Mouse (Mus musculus) kidney, postnatal 25 days (tissue): ENCODE measurements around the gene Zmynd8.

Experiments used
- DNase-seq, 2 experiments: peaks; one replicate each; pipeline ENCODE4 v3.0.0; 2021; ENCODE audit warnings: mixed read lengths in 2 of 2

The Zmynd8 gene

DNA sequence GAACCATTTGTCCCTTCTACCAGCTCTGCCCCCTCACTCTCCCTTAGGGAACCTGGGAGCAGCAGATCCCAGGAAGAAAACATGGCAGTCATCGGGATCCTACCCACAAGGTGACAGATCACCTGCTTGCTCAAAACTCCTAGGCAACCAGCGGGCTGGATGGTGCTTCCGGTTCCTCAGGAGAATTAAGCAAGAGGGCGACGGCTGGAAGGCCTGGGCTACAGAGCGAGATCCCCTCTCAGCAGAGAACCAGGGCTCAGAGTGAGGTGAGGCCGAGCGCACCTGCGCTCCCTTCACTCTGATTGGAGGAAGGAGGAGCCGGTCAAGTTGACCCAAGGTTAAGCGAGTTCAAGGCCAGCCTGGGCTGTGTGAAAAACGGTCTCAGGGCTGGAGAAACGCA is 2.6 kb downstream of the Zmynd8 start:
- no peak for DNase-seq

DNA sequence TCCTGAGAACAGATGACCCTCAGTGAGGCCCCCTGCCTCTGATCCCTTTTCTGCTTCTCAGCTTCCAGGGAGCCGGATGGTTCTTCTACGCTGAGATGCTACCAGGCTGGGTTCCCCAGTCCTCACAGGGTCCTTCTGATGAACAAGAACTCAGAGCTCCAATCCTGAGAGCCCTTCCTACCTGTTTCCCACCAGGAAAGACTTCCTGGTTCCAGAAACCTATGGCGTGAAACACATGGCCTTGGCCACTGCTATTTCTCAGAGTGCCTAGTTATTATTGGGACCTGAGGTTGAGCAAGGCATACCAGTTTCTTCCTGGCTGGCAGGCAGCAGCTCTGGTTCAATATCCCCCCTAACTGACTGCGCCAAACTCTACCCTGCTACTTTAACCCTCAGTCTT is 3.1 kb downstream of the Zmynd8 start:
- no peak for DNase-seq

DNA sequence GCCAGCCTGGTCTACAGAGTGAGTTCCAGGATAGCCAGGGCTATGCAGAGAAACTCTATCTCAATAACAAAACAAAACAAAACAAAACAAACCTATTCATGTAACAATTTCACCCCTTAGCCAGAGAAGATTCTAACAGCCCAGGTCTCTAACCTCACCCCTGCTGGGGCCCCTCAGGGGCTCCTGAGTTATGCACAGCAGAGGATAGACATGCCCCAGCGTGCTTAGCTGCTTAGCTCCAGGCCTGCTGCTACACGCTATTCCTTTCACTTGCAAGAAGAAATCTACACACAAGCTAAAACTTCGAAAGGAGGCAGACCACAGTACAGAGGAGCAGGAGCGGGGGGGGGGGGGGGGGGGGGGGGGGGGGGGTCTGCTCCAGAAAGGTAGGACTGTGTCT is 4.3 kb downstream of the Zmynd8 start:
- DNase-seq: no peak

DNA sequence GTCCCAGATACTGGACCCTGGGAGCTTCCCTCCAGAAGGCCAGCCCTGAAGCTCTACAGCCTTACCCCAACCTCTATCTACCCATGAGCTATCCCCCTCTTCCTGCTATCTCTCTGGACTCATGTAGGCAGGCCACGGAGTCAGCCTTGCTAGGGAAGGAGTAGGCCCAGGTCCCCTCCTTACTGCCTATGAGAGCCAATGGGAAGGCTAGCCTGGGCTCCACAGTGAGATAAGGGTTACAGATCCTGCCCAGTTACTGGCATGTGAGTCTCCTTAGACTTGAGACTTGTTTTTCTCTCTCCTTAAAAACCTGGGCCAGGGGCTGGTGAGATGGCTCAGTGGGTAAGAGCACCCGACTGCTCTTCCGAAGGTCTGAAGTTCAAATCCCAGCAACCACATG is 5.6 kb downstream of the Zmynd8 start:
- no peak for DNase-seq

DNA sequence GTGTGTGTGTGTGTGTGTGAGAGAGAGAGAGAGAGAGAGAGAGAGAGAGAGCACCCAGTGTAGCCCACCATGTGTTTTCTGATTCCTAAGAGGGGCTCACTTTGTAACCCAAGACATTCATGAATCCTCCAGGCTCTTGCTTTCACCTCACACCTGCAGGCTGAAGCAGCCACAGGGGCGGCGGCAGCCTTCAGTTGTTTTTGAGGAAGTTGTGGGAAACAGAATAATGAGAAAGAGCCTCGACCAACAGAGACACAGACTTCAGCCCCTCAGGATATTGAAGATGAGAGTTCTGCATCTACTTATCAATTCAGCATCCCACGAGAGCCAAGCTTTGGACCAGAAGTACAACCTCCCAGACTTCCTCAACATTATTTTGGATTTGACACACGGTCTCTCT is 6.2 kb downstream of the Zmynd8 start:
- DNase-seq: no peak

DNA sequence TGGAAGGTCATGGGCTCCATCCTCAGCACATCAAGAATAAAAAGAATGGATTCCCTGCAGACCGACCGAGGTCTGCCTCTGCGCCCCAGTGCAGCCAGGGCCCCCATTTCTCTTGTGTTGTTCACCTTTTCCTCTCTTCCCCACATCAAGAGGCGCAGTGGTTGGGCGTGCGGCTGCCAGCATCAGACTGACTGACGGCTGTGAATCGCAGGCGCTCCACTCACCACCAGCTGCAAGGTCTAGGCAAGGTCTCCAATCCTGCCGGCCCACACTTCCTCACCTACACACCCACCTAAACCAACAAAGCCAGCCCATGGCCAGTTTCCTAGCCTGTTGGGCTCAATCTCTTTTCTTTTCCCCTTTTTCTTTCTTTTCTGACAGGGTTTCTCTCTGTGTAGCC is 8.4 kb downstream of the Zmynd8 start:
- DNase-seq: no peak

DNA sequence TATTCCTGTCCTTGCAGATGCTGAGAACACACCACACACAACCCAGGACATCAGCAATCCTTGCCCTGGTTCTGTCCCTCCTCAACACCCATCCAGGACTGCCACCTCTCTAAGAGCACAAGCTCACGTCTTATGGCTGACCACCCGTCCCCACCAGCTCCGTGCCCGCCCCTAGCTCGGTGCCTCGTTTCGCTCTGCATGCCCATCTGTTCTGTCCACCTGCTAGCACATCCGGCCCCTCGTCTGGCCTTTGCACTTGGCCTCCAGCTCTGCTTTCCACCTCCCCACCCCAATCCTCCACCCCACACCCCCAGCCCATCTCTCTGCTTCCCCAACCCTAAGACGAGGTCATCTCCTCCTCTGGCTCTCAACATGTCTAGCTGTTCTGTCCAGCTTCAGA is 8.9 kb downstream of the Zmynd8 start:
- no peak for DNase-seq

DNA sequence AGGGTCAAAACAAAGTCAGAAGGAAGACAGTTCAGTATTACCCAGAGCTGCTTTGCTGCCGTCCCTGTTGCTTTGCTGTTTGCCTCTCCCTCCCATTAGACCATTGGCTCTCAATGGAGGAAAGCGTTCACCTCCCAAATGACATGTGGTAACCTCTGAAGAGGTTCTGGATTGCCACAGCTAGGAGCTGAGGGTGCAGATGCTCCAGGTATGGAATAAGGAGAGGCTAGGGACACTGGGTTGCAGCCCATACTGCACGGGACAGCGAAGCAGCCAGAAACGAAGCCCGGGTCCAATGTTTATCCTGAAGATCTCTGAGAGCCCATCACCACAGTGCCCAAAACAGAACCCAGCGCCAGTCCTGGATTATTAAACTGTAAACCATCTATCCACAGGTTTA is 9.6 kb downstream of the Zmynd8 start:
- no peak for DNase-seq

DNA sequence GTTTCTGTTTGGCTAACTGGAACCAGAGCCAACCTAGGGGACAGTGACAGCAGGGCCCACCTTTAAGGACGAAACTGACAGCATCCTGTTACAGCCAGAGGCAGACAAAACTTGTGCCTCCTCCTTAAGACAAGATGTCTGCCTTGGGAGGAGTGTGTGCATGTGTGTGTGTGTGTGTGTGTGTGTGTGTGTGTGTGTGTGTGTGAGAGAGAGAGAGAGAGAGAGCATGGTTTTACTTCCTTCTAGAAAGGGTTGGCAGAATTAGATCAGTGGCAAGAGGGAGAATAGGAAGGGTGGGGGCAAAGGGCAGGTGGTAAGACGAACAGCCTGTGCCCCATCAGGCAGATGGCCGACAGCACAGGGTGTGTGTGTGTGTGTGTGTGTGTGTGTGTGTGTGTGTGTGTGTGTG is 10.0 kb downstream of the Zmynd8 start:
- DNase-seq: peak; percentile 43 to 65

DNA sequence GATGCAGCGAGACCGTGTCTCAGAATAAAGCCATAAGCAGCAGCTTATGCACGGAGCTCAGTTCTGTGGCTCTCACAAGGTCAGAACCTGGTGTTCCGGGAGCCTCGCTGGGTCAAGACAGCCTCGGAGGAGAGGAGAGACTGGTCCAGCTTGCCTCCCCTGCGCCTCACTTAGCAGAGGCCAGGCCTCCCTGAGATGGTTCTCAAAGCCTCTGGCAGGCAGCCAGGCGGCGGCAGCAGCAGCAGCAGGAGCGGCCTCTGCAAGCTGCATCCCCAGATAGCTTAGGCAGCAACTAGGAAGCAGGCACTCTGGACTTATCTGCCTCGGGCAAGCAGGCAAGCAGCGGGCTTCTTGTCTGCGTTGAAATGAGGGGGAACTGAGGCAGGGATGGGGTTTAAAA is 10.4 kb downstream of the Zmynd8 start:
- peak; percentile 91 to 94 for DNase-seq

DNA sequence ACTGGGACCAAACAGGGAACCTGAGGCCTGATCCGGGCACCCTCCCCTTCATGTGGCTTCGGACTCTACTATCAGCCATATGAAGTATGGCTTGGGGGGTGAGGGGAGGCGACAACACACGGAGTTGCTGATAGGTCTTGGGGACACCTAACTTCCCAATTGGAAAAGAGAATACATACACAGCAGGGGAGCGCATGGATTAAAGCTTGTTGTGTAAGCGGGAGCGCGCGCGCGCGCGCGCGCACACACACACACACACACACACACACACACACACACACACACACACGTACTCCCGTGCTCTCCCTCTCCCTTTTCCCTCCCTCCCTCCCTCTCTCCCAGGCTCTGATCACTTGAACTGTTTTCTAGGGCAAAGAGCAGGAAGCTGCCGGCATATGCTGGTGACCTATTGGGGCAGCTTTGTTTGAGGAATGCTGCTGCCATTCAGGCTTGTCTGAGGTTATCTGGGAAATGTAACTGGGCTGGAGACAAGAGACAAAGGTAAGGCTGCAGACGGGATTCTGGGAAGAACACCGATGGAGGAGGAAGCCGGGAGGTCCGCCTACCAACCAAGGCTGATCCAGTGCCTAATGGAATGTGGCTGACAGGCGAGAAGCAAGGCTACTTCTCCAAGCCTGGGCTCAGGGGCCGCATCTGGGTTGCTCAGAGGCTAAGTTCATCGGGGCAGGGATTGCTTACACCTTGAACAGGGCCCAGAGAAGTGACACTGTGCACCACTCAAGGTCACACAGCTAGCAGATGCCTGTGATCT is 11.8 kb downstream of the Zmynd8 start:
- DNase-seq: peak; percentile 64 to 85

DNA sequence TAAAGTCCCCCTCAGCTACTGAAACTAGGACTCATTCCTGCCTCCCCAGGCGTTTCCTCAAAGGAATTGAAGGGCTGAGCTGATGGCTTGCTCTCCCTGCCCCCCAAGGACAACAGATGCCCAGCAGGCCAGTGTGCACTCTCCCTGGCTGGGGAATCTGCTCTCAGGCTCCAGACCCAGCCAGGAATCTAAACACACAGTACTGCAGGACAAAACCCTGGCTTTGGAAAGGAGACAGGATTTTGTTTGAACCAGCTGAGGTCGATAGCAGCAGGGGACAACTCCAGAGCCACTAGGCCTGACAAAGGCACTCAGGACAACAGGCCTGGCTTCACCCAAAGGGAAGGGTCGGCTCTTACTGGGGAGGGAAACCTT is 12.3 kb downstream of the Zmynd8 start:
- peak; percentile 62 to 84 for DNase-seq

DNA sequence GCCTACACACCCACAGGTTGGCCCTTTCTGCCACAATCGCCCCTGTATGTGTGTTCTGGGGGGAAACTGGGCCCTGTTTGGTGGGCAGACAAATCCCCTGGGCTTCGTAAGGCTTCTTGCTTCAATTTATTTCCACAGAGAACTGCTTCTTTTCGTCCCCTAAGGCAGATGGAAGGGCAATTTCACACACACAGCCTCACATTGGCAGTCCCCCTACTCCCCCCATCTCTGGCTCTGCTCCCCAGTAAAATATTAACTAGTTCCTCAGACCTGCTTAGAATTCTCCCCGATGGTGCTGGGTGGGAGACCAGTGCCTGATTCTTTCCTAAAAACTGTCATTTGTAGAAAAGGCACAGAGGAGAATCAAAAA is 12.9 kb downstream of the Zmynd8 start:
- DNase-seq: peak; percentile 63 to 73

DNA sequence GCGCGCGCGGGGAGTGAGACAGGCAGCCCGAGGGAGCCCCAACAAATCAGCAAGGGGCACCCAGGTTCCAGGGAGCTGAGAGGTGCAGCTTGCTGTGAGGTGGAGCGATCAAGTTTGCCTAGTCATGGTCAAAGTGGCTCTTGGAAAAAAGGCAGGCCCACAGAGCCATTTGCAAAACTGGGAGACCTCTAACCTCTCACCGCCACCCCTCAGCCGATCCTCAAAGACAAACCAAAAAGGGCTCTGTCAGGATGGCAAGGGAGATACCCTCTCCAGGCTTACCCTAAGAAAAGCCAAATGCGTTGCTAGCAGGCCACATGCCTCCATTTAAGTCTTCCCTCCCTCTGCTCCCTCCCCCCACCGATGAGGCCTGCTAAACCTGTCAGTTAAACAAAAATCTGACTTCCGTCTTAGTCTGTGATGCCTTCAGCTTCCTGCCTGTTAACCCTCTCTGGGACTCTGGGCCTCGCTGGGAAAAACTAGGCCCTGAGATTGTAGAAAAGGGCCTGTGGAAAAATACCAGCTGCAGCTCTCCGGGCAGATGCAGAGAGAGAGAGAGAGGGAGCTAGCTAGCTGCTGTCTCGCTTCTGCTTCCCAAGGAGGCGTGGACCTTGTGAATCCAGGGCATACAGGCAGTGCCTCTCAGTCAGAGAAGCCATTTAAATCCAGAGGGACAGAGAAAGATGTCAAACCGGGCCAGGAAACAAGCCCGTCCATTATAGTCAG is 13.4 kb downstream of the Zmynd8 start:
- DNase-seq: peak; percentile 78 to 88

DNA sequence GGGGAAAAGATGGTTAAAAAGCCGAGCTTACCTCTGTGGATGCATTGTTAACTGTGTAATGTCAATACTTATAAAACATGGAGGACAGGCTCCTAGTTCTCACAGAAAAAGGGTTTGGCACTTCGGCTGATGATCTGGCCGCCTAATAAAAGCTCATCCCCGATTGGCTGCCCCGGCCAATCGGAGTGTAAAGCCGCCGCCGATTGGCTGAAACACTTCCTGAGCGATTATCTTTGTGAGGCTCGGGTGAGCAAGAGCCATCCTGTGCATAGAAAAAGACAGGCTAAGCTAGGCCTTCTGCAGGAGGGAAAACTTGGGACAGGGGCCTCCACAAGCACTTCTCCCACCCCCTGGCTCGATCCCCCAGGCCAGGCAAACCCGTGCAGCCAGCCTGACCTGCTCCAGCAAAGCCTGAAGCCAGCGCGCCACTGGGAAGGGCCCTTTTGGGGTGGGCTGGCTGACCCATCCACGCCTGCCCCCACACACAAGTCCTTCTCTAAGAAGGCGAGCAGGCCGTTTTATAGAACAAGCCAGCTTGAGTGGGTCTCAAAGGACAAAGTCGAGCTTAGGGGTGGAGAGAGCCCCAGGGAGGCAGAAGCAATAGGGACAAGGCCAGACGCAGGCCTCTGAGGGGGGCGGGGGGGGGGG is 14.1 kb downstream of the Zmynd8 start:
- peak; percentile 91 to 96 for DNase-seq

DNA sequence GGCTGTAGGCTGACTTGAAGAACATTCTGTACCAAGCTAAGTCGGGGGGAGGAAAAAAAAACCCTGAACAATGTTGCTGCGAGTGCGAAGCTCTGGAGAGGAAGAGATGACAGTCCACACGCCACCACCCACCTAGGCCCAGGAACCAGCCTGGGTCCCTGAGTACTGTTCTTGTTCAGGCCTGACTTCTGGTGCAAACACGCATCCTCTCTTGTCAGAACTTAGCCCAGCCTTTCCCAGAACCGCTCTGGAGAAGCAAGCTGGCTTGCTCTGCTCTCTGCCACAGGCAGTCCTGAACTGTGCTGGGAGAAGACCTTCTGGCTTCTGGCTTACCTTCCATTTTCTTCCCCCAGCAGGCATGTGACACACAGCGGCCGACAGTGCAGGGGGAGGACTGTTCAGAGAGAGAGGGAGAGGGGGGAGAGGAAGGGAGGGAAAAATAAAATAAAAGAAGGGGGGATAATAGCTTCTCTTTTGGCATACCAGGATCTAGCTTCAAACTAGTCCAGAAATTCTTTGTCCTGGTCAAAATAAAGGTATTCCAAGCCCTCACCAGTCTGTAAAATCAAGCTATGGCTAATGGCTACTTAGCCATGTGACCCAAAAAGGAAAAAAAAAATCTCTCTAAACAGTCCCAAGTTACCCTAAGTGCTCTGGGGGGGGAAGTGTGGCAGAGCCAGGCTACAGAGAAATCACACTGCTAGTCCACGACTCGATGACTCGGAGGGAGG is 14.8 kb downstream of the Zmynd8 start:
- DNase-seq: peak; percentile 48 to 83

DNA sequence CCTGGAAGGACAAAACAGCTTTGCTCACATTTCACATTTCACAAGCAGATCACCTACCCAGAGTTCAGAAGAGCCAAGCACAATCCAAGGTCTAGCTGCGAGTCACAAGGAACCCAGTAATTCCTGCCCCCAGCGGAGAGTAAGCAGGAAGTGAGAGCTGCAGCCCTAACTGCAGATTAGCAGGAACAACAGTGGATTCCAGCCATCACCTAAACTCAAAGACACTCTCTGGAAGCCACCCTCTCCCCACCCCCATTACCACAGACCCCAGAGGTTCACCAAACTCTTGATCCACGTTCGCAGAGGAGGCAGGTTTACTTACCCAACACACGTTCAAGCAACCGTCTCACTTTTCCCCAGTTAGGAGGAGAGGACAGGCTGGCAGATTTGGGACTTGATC is 15.8 kb downstream of the Zmynd8 start:
- peak; percentile 60 to 79 for DNase-seq

DNA sequence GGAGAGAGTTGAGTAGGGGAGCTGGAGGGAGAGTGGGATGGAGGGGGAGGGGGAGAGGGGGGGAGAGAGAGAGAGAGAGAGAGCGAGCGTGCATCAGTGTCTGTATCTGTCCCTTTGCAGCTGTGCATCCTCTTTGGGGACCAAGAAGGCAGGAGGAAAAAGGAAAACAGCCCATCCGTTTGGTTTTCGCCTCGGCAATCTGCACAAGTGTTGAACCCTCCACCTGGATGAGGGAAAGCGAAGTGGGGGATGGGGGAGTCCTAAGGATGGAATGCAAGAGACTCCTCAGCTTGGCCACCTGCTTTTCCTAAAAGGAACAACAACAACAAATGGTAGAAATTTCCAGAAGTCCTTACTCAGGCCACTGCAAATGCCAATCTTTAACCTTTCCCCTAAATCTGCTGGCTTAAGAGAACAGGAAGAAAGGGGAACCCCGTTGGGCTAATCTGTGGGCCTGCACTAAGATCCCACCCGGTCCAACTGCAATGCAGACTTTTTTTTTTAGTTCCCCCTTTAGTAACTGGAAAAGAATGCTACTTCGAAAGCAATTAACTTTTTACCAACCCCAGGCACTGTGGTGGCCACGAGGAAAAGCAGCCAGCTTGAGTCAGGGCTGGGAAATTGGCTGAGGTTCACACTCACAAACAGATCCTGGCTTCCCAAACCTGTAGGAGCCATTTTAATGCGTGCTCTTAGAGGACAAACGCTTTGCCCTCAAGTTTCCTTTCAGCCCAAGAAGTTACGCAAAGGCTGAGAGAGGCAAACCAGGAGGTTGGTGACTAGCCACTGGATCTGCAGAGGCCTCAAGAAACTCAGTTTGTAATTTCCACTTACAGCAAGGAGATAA is 17.0 kb downstream of the Zmynd8 start:
- peak; percentile 63 to 71 for DNase-seq

DNA sequence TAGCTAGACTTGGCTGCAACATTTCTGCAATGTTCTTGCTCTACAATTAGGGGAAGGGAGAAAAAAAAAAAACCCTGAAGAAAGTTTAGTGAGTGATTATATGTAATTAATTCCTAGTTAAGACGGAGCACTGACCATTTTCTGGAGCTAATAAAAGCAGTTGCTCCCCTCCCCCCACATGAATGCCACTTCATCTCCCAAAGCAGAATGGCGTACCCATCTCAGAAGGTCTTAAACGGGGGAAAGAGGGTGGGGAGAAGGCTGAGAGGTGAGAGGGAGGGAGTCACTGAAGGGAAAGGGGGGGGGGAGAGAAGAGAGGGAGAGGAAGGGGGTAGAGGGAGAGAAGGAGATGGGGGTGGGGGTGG is 17.6 kb downstream of the Zmynd8 start:
- DNase-seq: peak; percentile 54 to 60

DNA sequence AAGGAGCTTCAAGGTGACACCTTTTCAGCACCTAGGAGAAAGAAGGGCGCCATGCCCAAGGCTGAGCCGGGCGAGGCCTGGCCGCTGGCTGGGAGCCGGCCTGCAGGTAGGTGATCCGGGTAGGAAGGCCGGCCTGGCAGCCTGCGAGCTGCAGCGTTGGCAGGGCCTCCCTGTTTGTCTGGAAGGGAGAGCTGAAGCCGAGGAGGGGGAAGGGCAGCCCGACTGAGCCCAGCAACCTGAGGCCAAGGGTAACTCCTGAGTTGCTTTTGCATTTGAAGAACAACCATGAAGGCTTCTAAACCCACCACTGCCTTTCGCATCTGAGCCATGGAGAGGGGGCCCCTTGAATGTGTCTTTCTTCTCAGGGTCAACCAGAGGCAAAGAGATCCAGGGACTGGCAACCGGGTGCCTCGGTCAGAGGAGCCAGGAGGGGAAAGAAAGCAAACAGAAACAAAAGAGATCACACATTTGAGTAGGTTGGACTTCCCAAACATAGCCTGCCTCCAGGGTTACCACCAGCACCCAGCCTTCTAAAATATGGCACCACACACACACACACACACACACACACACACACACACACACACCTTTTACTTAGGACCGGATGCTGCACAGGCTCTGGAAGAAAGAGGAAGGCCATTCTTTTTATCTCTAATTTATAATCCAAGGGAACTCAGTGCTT is 18.2 kb downstream of the Zmynd8 start:
- DNase-seq: peak; percentile 93 to 96

DNA sequence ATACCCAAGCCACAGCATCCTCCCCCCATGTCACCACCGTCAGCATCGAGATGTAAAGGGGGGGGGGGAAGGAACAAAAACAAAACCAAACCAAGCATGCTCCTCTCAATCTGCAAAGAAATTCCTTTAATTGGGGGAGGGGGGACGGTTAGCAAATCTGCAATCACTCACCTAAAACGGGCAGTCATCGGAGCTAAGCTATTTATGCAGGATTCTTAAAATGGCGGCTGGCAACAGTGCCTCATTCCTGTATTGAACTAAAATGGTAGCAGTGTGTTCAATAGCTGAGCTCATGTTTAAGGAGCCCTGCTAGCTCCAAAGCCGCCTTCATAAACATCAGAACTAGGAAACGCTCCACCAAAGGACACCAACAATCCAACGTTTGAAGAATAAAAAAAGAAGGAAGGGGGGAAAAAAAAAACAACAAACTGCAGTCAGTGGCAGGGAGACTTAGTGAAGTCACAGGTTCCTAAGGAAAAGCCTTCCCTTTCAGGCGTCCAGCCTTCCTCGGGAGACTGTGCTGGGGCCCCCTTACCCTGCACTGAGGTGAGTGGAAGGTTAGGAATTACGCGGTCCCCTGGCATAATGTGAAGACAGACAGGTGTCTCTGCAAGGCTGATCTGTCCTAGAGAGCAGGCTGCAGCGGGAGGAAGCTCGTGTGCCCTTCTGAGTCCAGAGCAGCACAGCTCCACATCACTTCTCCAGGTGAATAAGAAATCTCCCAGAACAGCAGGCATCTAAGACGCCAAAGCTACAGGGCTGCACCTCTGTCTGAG is 19.2 kb downstream of the Zmynd8 start:
- DNase-seq: no peak
